Mouse (Mus musculus) large intestine, adult 2 months (tissue): ENCODE measurements around the gene Pbx1. TPM values are rescaled to one million over a fixed set of nuclear protein-coding genes. Genes with fewer than 3 reads are reported as not detected.

Experiments
- DNase-seq: peaks from one replicate; pipeline ENCODE4 v3.0.0-alpha.2; 2012; ENCODE audit warnings: low read depth, low spot score
- WGBS: fragments of 180-500 bp; shearing (Covaris S2); methylation state at CpG from one replicate; pipeline ENCODE4 v1.1.7; 2018; 5-methylcytosine and 5-hydroxymethylcytosine counted together
- polyA plus RNA-seq: library from polyadenylated mRNA; depleted of rRNA; stranded (reverse); fragments of >200 nt; gene quantifications from 2 replicates; pipeline ENCODE4 v1.2.3, GENCODE M21; 2012

Pbx1 gene
- polyA plus RNA-seq, 1 experiment = 11.1 TPM

GRCm38 (mm10) chr1:168391617-168392499 is 40.2 kb downstream of the Pbx1 start:
- 47% methylated on average over 20 of the region's 20 CpGs for WGBS

DNA sequence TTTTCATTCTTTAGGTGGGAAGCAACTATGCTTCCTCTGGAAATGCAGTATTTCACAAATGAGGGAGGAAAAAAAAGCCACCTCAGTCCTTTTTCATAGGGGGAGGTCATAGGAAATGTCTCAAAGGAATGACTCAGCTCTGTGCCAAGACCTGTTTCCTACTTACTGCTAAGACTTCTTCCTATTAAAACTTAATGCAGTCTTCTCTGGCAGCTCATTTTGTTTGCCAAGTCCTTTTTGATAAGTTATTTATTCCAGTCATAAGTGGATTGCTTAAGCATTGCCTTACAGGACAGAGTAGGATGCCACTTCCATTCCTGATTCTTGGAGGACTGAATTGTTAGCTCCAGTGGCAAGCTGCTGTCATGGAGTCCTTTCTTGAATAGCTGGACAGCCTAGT is 41.3 kb downstream of the Pbx1 start:
- no peak for DNase-seq

More at GRCm38 (mm10) chr1:168391617-168392499, 40.2 kb downstream of the Pbx1 start:
- no peak for DNase-seq

GRCm38 (mm10) chr1:168386159-168386558 is 45.9 kb downstream of the Pbx1 start:
- 71% methylated on average over 6 of the region's 6 CpGs for WGBS
- DNase-seq = no peak

DNA sequence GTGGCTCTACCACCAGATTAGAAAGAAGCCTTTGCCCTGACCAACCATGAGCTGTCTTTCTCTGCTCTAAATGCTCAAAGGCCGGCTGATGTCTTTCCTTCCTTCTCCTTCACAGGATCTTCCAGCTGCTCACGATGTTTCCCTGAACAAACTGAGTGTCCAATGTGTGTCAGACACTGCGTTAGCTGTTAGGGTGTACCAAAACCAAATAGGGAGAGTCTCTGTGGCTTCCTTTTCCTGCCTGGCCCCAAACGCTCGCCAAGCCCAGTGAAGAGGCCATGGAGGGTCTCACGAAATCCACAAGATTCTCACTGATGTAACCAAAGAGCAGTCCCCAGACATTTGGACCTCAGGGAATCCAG is 47.5 kb downstream of the Pbx1 start:
- 47% methylated on average over 6 of the region's 6 CpGs for WGBS
- DNase-seq = no peak

DNA sequence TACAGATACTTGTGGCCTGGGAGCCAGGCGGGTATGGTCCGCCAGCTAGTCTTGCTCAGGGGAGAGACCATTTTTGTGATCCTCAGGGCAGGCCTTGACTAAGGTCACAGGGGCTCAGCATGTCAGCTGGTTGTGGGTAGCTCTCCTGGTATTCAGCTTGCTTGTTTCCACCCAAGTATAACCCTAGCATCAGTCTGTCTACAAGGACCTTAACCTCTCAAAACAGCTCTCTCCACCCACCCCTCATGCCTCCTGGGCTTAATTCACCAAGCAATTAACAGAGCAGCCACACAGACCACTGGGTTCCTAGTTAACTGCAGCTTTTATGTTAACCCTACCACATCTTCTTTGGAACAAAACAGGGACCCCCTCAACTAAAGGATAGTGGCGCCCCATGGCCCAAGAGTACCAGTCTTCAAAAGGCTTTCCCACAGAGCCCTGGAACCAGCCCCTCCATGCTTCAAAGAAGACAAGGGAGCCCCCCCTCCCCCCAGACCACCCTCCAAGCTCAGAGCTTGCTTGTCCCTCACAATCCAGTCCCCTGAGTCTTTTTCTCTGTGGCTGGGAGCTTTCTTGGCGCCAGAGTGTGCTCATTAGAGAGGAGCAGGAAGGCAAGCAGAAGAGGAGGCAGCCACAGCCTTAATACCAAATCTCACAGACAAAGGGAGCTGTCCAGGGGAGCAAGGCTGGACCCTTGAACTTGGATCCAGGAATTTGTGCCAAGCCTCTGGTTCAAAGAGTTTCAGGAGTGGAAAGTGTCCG is 48.1 kb downstream of the Pbx1 start:
- DNase-seq = no peak
- WGBS = 74% methylated on average over 5 of the region's 5 CpGs

DNA sequence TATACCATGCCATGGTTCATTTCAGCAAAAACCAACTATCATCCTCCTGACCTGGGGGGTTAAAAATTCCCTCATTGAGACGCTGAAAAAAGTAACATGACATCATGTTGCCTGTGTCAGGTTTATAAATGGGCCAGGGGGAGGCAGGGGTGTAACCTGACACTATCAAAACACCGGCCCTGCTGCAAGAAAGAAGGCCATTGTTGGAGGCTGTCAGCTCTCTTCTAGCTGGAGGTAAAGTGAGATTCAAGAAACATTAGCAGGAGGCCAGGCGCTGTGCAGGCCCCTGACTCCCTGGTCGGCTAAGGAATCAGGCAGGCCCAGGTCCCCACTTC is 49.3 kb downstream of the Pbx1 start:
- 36% methylated on average over 4 of the region's 4 CpGs for WGBS
- DNase-seq = no peak

DNA sequence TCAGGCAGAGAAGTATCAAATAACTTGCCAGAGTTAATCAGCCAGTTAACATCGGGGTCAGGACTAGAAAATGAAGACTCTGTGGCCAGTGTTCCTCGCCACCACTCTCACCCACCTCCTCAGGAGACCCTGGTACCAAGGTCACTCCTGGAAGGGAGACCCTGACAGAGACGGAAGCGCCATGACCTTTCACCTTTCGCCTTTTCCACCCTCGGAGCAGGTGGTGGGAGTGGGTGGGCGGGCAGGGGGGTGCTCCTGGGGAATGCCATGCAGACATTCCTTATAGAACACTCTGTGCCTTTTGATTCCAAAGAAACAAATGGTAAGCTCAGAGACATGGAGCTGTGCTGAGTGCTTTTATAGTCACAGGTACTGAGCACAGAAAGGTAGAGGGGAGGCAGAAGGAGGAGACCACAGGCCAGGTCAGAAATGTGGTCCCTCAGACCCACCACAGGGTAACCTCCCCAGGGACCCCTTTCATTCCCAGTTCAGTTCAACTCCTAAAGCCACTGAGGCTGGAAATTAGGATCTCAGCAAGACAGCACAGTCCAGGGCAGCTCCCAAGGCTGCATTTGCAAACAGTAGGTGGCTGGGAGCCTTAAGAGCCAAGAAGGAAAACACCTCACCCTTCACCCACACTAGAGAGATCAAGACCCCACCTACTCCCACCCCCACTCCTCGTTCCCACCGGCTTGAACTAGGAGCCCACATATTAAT is 49.8 kb downstream of the Pbx1 start:
- DNase-seq = no peak
- 40% methylated on average over 9 of the region's 9 CpGs for WGBS

GRCm38 (mm10) chr1:168381451-168381850 is 50.6 kb downstream of the Pbx1 start:
- WGBS = 22% methylated on average over 4 of the region's 4 CpGs
- peak; percentile 95 for DNase-seq

GRCm38 (mm10) chr1:168380241-168380770 is 51.8 kb downstream of the Pbx1 start:
- WGBS = 12% methylated on average over 9 of the region's 9 CpGs
- peak; percentile 56 for DNase-seq

GRCm38 (mm10) chr1:168377650-168378049 is 54.4 kb downstream of the Pbx1 start:
- DNase-seq = no peak
- 73% methylated on average over 6 of the region's 6 CpGs for WGBS

DNA sequence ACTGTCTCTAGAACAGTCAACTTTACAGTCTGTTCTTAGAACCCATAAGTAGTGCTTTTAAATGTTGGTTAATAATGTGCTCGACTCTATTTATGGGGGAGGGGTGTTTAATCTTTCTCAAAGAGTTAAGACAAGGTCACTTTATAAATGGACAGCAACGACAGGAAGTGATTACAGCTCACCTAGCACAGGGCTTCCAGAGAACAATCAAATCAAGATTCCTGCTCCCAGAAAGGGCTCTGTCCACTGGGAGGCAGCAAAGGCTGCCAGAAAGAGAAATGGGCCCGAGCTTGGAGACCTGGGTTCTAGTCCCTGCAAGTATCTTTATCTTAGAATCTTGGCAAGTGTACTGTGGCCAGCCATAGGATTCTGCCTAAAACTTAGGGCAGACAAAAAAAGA is 55.7 kb downstream of the Pbx1 start:
- DNase-seq = no peak
- 27% methylated on average over 3 of the region's 3 CpGs for WGBS

- 76% methylated on average over 12 of the region's 12 CpGs for WGBS
- no peak for DNase-seq
Observed at GRCm38 (mm10) chr1:168374953-168375600, 57.0 kb downstream of the Pbx1 start.

- WGBS = 46% methylated on average over 2 of the region's 2 CpGs
- DNase-seq = no peak
Observed at GRCm38 (mm10) chr1:168372089-168372488, 60.0 kb downstream of the Pbx1 start.

DNA sequence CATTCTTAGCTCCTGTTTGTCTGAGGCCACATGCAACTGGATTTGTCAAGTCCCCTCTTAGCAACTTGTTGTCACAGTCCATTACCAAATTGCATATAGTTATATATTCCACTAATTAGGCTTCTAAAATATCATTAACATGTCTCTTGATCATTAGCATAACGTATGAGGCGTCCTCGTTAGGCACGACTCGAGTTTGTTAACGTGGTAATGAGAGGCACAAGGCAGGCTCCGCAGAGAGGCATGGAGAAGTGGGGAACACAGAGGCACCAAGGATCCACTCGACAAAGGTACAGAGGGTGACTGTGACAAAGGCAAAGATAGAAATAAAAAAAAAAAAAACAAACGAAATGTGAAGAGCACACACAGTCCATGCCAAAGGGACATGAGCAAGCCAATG is 61.1 kb downstream of the Pbx1 start:
- 89% methylated on average over 9 of the region's 9 CpGs for WGBS
- no peak for DNase-seq

DNA sequence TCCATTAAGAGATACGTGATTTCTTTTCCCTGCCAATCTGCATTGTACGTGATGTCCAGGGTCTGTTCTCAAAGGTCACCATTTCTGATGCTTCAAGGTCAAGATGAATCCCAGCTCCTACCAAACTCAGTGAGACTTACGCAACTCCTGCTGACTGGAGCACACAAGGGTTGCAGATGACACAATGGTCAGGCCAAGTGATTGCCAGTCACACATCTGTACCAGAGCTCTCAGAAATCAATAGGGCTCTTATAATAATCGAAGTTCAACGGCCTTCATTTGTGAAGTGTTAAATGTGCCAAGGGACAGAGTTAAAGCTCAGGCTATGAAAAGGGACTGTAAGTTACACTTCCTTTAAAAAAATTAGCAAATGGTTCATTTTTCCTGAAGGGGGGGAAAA is 65.8 kb downstream of the Pbx1 start:
- WGBS = 91% methylated on average over 5 of the region's 5 CpGs

DNA sequence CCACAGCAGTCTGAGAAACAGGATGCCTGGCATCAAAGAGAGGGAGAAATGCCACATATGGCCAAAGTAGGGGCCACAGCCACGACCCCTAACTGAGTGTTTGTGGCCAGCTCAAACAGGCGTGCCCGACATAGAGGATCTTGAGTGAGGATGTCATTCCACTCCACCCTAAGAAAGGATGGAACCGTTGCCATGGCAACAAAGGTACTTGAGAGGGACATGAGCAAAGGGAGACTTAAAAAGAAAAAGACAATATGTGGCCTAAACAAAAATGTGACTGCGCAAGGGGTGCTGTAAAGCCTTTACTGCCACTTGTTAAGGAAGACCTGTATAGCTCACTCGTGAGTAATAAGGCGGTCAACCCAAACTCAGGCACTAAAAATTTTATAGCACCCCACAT is 67.7 kb downstream of the Pbx1 start:
- DNase-seq = no peak
- 69% methylated on average over 7 of the region's 7 CpGs for WGBS

More for the DNA sequence above, 65.8 kb downstream of the Pbx1 start:
- DNase-seq = no peak

- DNase-seq = no peak
- 95% methylated on average over 11 of the region's 11 CpGs for WGBS
Observed at GRCm38 (mm10) chr1:168363053-168363452, 69.0 kb downstream of the Pbx1 start.

DNA sequence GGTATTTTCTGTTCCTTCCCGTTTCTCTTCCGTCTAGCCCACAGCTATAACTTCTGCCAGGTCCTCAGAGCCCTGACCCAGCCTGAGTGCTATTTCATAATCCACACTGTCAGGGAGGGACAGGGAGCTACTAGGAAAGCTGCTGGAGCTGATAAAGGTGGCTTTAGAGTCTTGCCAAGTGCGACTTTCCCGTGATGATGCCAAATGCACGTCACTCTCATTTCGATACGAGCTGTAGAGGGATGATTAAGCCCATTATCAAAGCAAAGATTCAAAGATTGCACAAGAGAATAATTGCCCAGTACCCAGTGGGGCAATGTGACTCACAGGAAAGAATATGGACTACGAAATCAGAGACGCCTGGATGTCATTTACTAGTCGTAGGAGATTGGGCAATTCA is 69.6 kb downstream of the Pbx1 start:
- 55% methylated on average over 10 of the region's 10 CpGs for WGBS
- DNase-seq = no peak

DNA sequence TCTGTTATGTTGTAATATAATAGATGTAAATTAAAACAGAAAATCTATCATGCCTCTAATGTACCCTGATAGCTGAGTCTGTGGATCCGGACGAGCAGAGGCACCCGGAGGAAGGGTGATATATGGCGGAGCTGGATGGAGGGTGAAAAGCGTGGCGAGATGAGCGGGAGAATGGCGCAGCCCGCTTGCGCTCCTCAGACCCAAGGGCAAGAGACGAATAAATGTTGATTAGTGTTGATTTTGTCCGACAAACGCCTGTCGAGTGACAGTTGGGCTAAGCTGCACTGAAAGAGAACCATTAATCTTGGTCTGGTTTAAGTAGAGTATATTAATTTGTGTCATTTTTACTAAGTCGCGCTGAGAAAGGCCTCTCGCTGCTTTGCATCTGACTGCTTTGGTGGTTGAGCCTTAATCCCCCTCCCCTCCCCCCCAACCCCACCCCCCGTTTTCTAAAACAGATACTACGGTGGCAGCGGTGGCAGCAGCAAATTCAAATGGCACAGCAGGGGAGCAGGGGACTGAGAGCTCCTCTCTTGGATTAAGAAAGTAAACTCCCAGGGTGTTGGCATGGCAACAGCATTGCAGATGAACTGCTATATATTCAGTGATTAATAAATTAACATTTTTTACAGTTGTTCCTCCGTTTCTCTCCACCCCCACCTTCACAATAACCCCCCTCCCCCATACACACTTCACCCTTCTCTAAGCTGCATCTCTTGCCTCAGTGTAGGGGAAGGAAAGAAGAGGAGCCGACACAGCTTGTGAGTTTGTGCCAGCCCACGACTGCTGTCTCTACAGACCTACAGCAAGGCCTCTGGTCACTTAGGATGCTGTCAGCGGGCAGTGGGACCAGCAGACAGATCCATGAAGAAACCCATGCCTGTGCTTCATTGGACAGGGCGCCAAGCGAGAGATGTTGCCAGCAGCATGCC is 74.1 kb downstream of the Pbx1 start:
- no peak for DNase-seq
- WGBS = 80% methylated on average over 26 of the region's 26 CpGs
